In the genomic region with DNA sequence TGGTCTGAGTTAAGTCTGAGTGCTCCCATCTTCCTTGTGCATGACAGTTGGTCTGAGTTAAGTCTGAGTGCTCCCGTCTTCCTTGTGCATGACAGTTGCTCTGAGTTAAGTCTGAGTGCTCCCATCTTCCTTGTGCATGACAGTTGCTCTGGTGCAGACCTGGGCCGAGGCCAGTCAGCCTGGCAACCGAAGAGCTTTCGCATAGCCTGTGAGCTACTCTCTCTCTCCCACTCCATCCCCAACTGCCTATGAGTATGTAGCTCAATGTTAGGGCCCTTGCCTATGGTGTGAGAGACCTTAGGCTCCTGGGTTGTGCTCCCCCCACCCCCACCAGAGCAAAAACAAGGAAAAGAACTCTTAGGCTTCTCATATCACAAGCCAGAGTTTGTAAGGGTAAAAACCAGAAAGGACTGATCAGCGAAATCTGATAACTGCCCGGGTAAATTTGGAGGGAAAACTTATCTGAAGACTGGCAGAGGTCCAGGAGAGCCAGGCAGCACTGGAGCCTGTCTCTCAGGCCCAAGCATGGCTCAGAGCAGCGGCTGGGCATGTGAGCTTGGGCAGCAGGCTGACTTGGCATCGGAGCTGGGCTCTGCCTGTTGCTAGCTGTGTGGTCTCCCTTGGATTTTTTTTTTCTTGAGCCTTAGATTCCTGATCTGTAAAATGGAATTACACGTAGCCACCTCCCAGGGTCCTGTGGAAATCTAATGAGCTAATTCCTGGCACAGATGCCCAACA, we compare ENCODE assay signal across 13 mouse cellular contexts. TPM values are rescaled to one million over a fixed set of nuclear protein-coding genes. Genes with fewer than 3 reads are reported as not detected.
DNase-seq lines count a peak whose midpoint lies in the region; ATAC-seq and TF ChIP-seq lines count a peak whose summit lies in the region.
"Had no signal": no experiment of that assay in that cellular context is flagged by ENCODE, and none has a peak within 500 bp of the region (broad histone marks: within the 10 kb centered on the region; RNA-seq: fewer than 3 reads in every experiment).

No protein-coding gene starts in this region.

- no peaks in the 10 kb centered on the region for H3K9me3 ChIP-seq in kidney, embryonic 14.5 days (ENCODE audit: control insufficient read depth, low read length)
- no peaks in the 10 kb centered on the region for H3K9me3 ChIP-seq in embryonic facial prominence, embryonic 12.5 days
- H3K9me3 ChIP-seq in hindbrain, embryonic 12.5 days (replicated peaks), result no peaks in the 10 kb centered on the region
- no peaks in the 10 kb centered on the region for H3K9me3 ChIP-seq in midbrain, embryonic 16.5 days (replicated peaks; ENCODE audit: control insufficient read depth, low read length, poor library complexity, severe bottlenecking)
- H3K9me3 ChIP-seq: intestine, embryonic 15.5 days had no signal

- no peak overlapping the region for H3K4me2 ChIP-seq in kidney, embryonic 14.5 days (replicated peaks; ENCODE audit: low read depth, low read length)
- H3K4me2 ChIP-seq in embryonic facial prominence, embryonic 12.5 days (replicated peaks), result no peak overlapping the region
- H3K4me2 ChIP-seq in hindbrain, embryonic 12.5 days (replicated peaks), result no peak overlapping the region
- H3K4me2 ChIP-seq in midbrain, embryonic 16.5 days (ENCODE audit: low read length), result no peak overlapping the region
- H3K4me2 ChIP-seq: intestine, embryonic 15.5 days had no signal

- peaks cover 21% of the 10 kb centered on the region for H3K36me3 ChIP-seq in kidney, embryonic 14.5 days (ENCODE audit: control insufficient read depth, insufficient read depth, low read length)
- H3K36me3 ChIP-seq in kidney, adult 2 months (ENCODE audit: control insufficient read depth, insufficient read depth, low read length), result no peaks in the 10 kb centered on the region
- H3K36me3 ChIP-seq in embryonic facial prominence, embryonic 12.5 days, result peaks cover 43% of the 10 kb centered on the region
- H3K36me3 ChIP-seq in hindbrain, embryonic 12.5 days, result peaks cover 36% of the 10 kb centered on the region
- peaks cover 9% of the 10 kb centered on the region for H3K36me3 ChIP-seq in midbrain, embryonic 16.5 days (ENCODE audit: control insufficient read depth, insufficient read depth, low read length)
- H3K36me3 ChIP-seq: intestine, embryonic 15.5 days had no signal

- H3K4me3 ChIP-seq in kidney, embryonic 14.5 days (ENCODE audit: low read length), result no peak overlapping the region
- H3K4me3 ChIP-seq in kidney, adult 2 months (ENCODE audit: insufficient read depth, low read depth, low read length), result no peak overlapping the region
- no peak overlapping the region for H3K4me3 ChIP-seq in embryonic facial prominence, embryonic 12.5 days
- no peak overlapping the region for H3K4me3 ChIP-seq in hindbrain, embryonic 12.5 days
- H3K4me3 ChIP-seq in midbrain, embryonic 16.5 days (ENCODE audit: low read depth, low read length), result no peak overlapping the region
- H3K4me3 ChIP-seq: intestine, embryonic 15.5 days had no signal

- 0 out of 2 replicates have a peak overlapping the region, but pooled peaks have one; percentile 4 for H3K9ac ChIP-seq in kidney, embryonic 14.5 days (ENCODE audit: low read depth, low read length)
- H3K9ac ChIP-seq in embryonic facial prominence, embryonic 12.5 days, result no peak overlapping the region
- H3K9ac ChIP-seq in hindbrain, embryonic 12.5 days, result no peak overlapping the region
- no peak overlapping the region for H3K9ac ChIP-seq in midbrain, embryonic 16.5 days (ENCODE audit: low read depth, low read length)
- H3K9ac ChIP-seq: intestine, embryonic 15.5 days had no signal

- no peak for TF ChIP-seq POLR2A in kidney, adult 2 months (IDR thresholded peaks at IDR 0.05; ENCODE audit: low read depth, low read length)

- 74% methylated on average over 9 of the region's 9 CpGs for WGBS in kidney, embryonic 14.5 days
- 55% methylated on average over 9 of the region's 9 CpGs for WGBS in kidney, adult 2 months
- WGBS in embryonic facial prominence, embryonic 12.5 days, result 62% methylated on average over 9 of the region's 9 CpGs
- WGBS in hindbrain, embryonic 12.5 days, result 63% methylated on average over 9 of the region's 9 CpGs
- WGBS in midbrain, embryonic 16.5 days, result 49% methylated on average over 9 of the region's 9 CpGs

- no peak for TF ChIP-seq CTCF in kidney, adult 2 months (conservative IDR thresholded peaks at IDR 0.05; ENCODE audit: insufficient read depth, insufficient read length, low read depth, low read length)

- no peak for DNase-seq in kidney, adult 2 months
- DNase-seq: adrenal gland, postnatal 25 days; lung, postnatal 14 days had no signal

- no peaks in the 10 kb centered on the region for H3K27me3 ChIP-seq in kidney, embryonic 14.5 days (ENCODE audit: control insufficient read depth, insufficient read depth, low read length)
- H3K27me3 ChIP-seq in kidney, adult 2 months (replicated peaks; ENCODE audit: control insufficient read depth, insufficient read depth, low read length), result no peaks in the 10 kb centered on the region
- H3K27me3 ChIP-seq in embryonic facial prominence, embryonic 12.5 days, result no peaks in the 10 kb centered on the region
- H3K27me3 ChIP-seq in hindbrain, embryonic 12.5 days, result no peaks in the 10 kb centered on the region
- no peaks in the 10 kb centered on the region for H3K27me3 ChIP-seq in midbrain, embryonic 16.5 days (ENCODE audit: control insufficient read depth, insufficient read depth, low read depth, low read length)
- H3K27me3 ChIP-seq: intestine, embryonic 15.5 days had no signal

- no peak for ATAC-seq in kidney, embryonic 14.5 days (ENCODE audit: low FRiP score, low TSS enrichment)
- ATAC-seq in embryonic facial prominence, embryonic 12.5 days (ENCODE audit: insufficient number of reproducible peaks, insufficient read depth, low FRiP score, low TSS enrichment), result no peak
- ATAC-seq in hindbrain, embryonic 12.5 days (ENCODE audit: low FRiP score), result no peak
- peak; percentile 43; the same call in 1 of the 2 replicates for ATAC-seq in midbrain, embryonic 16.5 days
- ATAC-seq in megakaryocyte, adult 5-6 weeks (ENCODE audit: poor library complexity, severe bottlenecking), result no peak
- ATAC-seq in granulocyte monocyte progenitor cell, adult 5-6 weeks (replicated peaks; ENCODE audit: poor library complexity, severe bottlenecking), result no peak
- ATAC-seq in CD4-positive, CD25-positive, alpha-beta regulatory T cell, adult 4 months, result no peak

- H3K27ac ChIP-seq in kidney, embryonic 14.5 days (ENCODE audit: low read depth, low read length), result no peak overlapping the region
- no peak overlapping the region for H3K27ac ChIP-seq in kidney, adult 2 months (ENCODE audit: insufficient read depth, low read depth, low read length)
- H3K27ac ChIP-seq in embryonic facial prominence, embryonic 12.5 days, result peak overlapping the region; percentile 78
- peak overlapping the region; percentile 49 for H3K27ac ChIP-seq in hindbrain, embryonic 12.5 days
- peak overlapping the region; percentile 68 for H3K27ac ChIP-seq in midbrain, embryonic 16.5 days (ENCODE audit: low read length)
- H3K27ac ChIP-seq: intestine, embryonic 15.5 days had no signal

- H3K4me1 ChIP-seq in kidney, embryonic 14.5 days (ENCODE audit: control insufficient read depth, insufficient read depth, low read length), result peaks cover 8% of the 10 kb centered on the region; the same call in 1 of the 2 replicates
- no peaks in the 10 kb centered on the region for H3K4me1 ChIP-seq in kidney, adult 2 months (ENCODE audit: control insufficient read depth, insufficient read depth, low read length)
- H3K4me1 ChIP-seq in embryonic facial prominence, embryonic 12.5 days, result peaks cover 43% of the 10 kb centered on the region
- peaks cover 56% of the 10 kb centered on the region for H3K4me1 ChIP-seq in hindbrain, embryonic 12.5 days
- peaks cover 19% of the 10 kb centered on the region; the same call in 1 of the 2 replicates for H3K4me1 ChIP-seq in midbrain, embryonic 16.5 days (ENCODE audit: control insufficient read depth, insufficient read depth, low read length)

RNA-seq across cellular contexts. Expression of a gene that starts 46.1 kb away (rescaled TPM):
- 17.3 and 18.7 TPM in 2 replicates for polyA plus RNA-seq in kidney, embryonic 14.5 days (2014; fragmentation: Nextera tagmentation; extraction: Ambion mirVana)
- polyA plus RNA-seq in kidney, adult 2 months (2012; rRNA removed), result 7.2 and 8.7 TPM in 2 replicates
- 24.3 and 28.1 TPM in 2 replicates for polyA plus RNA-seq in embryonic facial prominence, embryonic 12.5 days (2016; fragmentation: Nextera tagmentation; extraction: Ambion mirVana)
- 55.3 and 55.7 TPM in 2 replicates for polyA plus RNA-seq in hindbrain, embryonic 12.5 days (2016; fragmentation: Nextera tagmentation; extraction: Ambion mirVana)
- 38.4 and 38.6 TPM in 2 replicates for polyA plus RNA-seq in midbrain, embryonic 16.5 days (2015; fragmentation: Nextera tagmentation; extraction: Ambion mirVana)
- not detected in 2 replicates for total RNA-seq in megakaryocyte, adult 5-6 weeks (2015)
- not detected in 2 replicates for total RNA-seq in megakaryocyte, adult 5-6 weeks (2017)
- not detected in 2 replicates for total RNA-seq in granulocyte monocyte progenitor cell, adult 5-6 weeks (2014; fragmentation: Nextera tagmentation)
- total RNA-seq in granulocyte monocyte progenitor cell, adult 5-6 weeks (2017), result not detected in 2 replicates
- not detected for polyA plus RNA-seq in CD4-positive, CD25-positive, alpha-beta regulatory T cell, adult 4 months (2017; shearing (Covaris generic))
- total RNA-seq: common myeloid progenitor, adult 5-6 weeks; neutrophil, adult 5-6 weeks had no signal

Comparison
In these comparisons a context has a peak if more than half of its experiments do, and no peak if none do; other contexts are left out.
1. H3K27ac ChIP-seq: peak in embryonic facial prominence, embryonic 12.5 days (single experiment), hindbrain, embryonic 12.5 days (single experiment) and midbrain, embryonic 16.5 days (single experiment); none in kidney, embryonic 14.5 days (single experiment) and kidney, adult 2 months (single experiment).